Mouse (Mus musculus) embryonic facial prominence, embryonic 14.5 days (tissue): Measurements from ENCODE around the gene Glrx5. TPM values are rescaled to one million over a fixed set of nuclear protein-coding genes. Genes with fewer than 3 reads are reported as not detected.
A peak's percentile ranks its signal among the peaks of the same experiment; 100 is the strongest.

Source experiments
- ATAC-seq: fragments of 200-750 bp; cut with Nextera tagmentation; 2 replicates; pipeline ENCODE4 v1.8.0; 2017; ENCODE audit warnings: low read depth, moderate number of reproducible peaks, moderate TSS enrichment
- DNase-seq: peaks from one replicate; pipeline ENCODE4 v3.0.0-alpha.2; 2015; ENCODE audit warnings: low spot score
- H3K27ac ChIP-seq: fragments of 300-500 bp; sonication (generic); replicated peaks from 2 replicates; pipeline ENCODE4 v1.5.1; 2014; ENCODE audit warnings: low read depth, mild to moderate bottlenecking, low read length, moderate library complexity
- H3K27me3 ChIP-seq: fragments of 300-500 bp; sonication (generic); replicated peaks from 2 replicates; pipeline ENCODE4 v1.6.1; 2014; ENCODE audit warnings: low read length; ENCODE audit not compliant: control insufficient read depth, insufficient read depth
- H3K36me3 ChIP-seq: fragments of 300-500 bp; sonication (generic); 2 replicates; pipeline ENCODE4 v1.6.1; 2014; ENCODE audit warnings: low read length, mixed read lengths; ENCODE audit not compliant: control insufficient read depth, insufficient read depth
- H3K4me1 ChIP-seq: fragments of 300-500 bp; sonication (generic); 2 replicates; pipeline ENCODE4 v1.6.1; 2014; ENCODE audit warnings: antibody characterized with exemption, low read length; ENCODE audit not compliant: control insufficient read depth, insufficient read depth
- H3K4me2 ChIP-seq: fragments of 300-500 bp; sonication (generic); 2 replicates; pipeline ENCODE4 v1.6.1; 2014; ENCODE audit warnings: low read depth, mild to moderate bottlenecking, low read length, moderate library complexity, mixed read lengths
- H3K4me3 ChIP-seq: fragments of 300-500 bp; sonication (generic); 2 replicates; pipeline ENCODE4 v1.5.1; 2014; ENCODE audit warnings: low read depth, mild to moderate bottlenecking, low read length
- H3K9ac ChIP-seq: fragments of 300-500 bp; sonication (generic); 2 replicates; pipeline ENCODE4 v1.6.1; 2014; ENCODE audit warnings: low read depth, mild to moderate bottlenecking, low read length, moderate library complexity, mixed read lengths
- H3K9me3 ChIP-seq: fragments of 300-500 bp; sonication (generic); 2 replicates; pipeline ENCODE4 v1.6.1; 2016; ENCODE audit warnings: low read length; ENCODE audit not compliant: control insufficient read depth
- WGBS: fragments of 180-500 bp; shearing (Covaris S2); extraction: QIAGEN DNeasy Blood & Tissue Kit; methylation state at CpG from one replicate; pipeline ENCODE4 v1.1.7; 2014; 5-methylcytosine and 5-hydroxymethylcytosine counted together
- polyA plus RNA-seq: library from polyadenylated mRNA; unstranded; fragments of >200 nt; fragmentation: Nextera tagmentation; extraction: Ambion mirVana; gene quantifications from 2 replicates; pipeline ENCODE4 v1.2.1, GENCODE M21; 2014

Gene Glrx5
- polyA plus RNA-seq, 1 experiment from 2014 or later, result 183 TPM

GRCm38 (mm10) chr12:104992838-104993237 is 39.6 kb upstream of the Glrx5 start:
- Histone ChIP-seq H3K4me2 (no peak overlapping the region), H3K9me3 (no peaks in the 10 kb centered on the region), H3K9ac (no peak overlapping the region), H3K27me3 (no peaks in the 10 kb centered on the region), H3K27ac (no peak overlapping the region), H3K36me3 (no peaks in the 10 kb centered on the region), H3K4me3 (no peak overlapping the region), H3K4me1 (no peaks in the 10 kb centered on the region)
- ATAC-seq, result peak; percentile 42; the same call in 1 of the 2 replicates
- 62% methylated on average over 8 of the region's 8 CpGs for WGBS
- peak; percentile 71 for DNase-seq

- no peaks in the 10 kb centered on the region for H3K9me3 ChIP-seq
- H3K27me3 ChIP-seq, result no peaks in the 10 kb centered on the region
- H3K36me3 ChIP-seq, result no peaks in the 10 kb centered on the region
- 84% methylated on average over 12 of the region's 12 CpGs for WGBS
- DNase-seq (no peak), ATAC-seq (no peak)
- no peak overlapping the region for H3K4me3 ChIP-seq
- H3K9ac ChIP-seq, result no peak overlapping the region
- no peak overlapping the region for H3K27ac ChIP-seq
- H3K4me2 ChIP-seq, result no peak overlapping the region
- no peaks in the 10 kb centered on the region for H3K4me1 ChIP-seq
These were observed 37.1 kb upstream of the Glrx5 start for GRCm38 (mm10) chr12:104995259-104995876.

DNA sequence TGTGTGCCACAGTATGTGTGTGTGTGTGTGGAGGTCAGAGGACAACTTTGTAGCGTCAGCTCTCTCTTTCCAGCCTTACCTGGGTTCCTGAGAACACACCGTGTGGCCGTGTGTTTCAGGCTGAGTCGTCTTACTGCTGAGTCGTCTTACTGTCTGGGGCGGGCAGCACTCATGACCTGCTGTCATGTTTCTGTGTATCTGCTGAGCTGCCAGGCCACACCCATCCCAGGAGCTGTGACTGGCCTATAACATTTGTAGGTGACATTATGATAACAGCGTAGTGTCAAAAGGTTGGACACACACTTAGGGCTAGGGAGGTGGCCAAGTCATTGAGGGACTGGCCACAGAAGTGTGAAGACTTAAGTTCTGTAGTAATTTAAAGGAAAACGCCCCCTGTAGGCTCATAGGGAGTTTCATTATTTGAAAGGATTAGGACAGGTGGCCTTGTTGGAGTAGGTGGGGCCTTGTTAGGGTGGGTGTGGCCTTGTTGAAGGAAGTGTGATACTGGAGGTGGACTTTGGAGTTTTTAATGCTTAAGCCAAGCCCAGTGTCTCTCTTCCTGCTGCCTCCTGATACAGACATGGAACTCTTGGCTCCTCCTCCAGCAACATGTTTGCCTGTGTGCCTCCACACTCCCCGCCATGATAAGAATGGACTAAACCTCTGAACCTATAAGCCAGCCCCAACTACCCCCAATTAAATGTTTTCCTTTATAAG is 36.3 kb upstream of the Glrx5 start:
- DNase-seq, result no peak
- no peaks in the 10 kb centered on the region for H3K9me3 ChIP-seq
- no peak overlapping the region for H3K27ac ChIP-seq
- no peak overlapping the region for H3K4me3 ChIP-seq
- no peaks in the 10 kb centered on the region for H3K4me1 ChIP-seq
- H3K4me2 ChIP-seq, result no peak overlapping the region
- 90% methylated on average over 9 of the region's 9 CpGs for WGBS
- no peak overlapping the region for H3K9ac ChIP-seq
- no peaks in the 10 kb centered on the region for H3K36me3 ChIP-seq
- no peaks in the 10 kb centered on the region for H3K27me3 ChIP-seq
- ATAC-seq, result no peak

GRCm38 (mm10) chr12:104997159-104997558 is 35.3 kb upstream of the Glrx5 start:
- Histone ChIP-seq H3K36me3 (no peaks in the 10 kb centered on the region), H3K27me3 (no peaks in the 10 kb centered on the region), H3K4me2 (no peak overlapping the region), H3K27ac (no peak overlapping the region), H3K9ac (no peak overlapping the region), H3K9me3 (no peaks in the 10 kb centered on the region), H3K4me1 (no peaks in the 10 kb centered on the region), H3K4me3 (no peak overlapping the region)
- 80% methylated on average over 10 of the region's 10 CpGs for WGBS
- DNase-seq (no peak), ATAC-seq (no peak)

GRCm38 (mm10) chr12:104997641-104998293 is 34.7 kb upstream of the Glrx5 start:
- H3K27ac ChIP-seq, result no peak overlapping the region
- ATAC-seq, result no peak
- H3K36me3 ChIP-seq, result no peaks in the 10 kb centered on the region
- H3K4me2 ChIP-seq, result no peak overlapping the region
- H3K9ac ChIP-seq, result no peak overlapping the region
- 74% methylated on average over 10 of the region's 10 CpGs for WGBS
- no peaks in the 10 kb centered on the region for H3K9me3 ChIP-seq
- H3K27me3 ChIP-seq, result no peaks in the 10 kb centered on the region
- DNase-seq, result no peak
- no peak overlapping the region for H3K4me3 ChIP-seq
- peaks cover 3% of the 10 kb centered on the region; the same call in 1 of the 2 replicates for H3K4me1 ChIP-seq

DNA sequence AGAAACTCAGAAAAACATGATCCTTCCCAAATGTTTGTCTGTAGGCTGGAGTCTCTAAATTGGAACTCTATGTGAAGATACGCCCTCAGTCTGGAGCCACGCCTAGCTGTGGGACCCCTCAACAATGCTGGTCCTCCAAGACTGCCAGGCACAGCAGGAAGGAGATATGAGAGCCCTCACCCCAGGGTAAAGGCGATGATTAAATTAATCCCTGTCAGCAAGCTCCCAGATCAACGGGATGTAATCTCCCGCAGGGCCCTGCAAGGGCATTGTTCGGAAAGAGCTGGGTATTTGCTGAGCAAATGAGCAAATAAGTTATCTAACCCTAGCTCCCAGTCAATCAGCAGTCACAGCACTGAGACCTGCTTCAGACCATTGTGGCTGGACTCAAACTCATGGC is 33.9 kb upstream of the Glrx5 start:
- DNase-seq, result no peak
- WGBS, result 74% methylated on average over 6 of the region's 6 CpGs

GRCm38 (mm10) chr12:104999171-104999570 is 33.3 kb upstream of the Glrx5 start:
- H3K9ac ChIP-seq, result no peak overlapping the region
- no peak overlapping the region for H3K4me3 ChIP-seq
- no peaks in the 10 kb centered on the region for H3K27me3 ChIP-seq
- H3K9me3 ChIP-seq, result no peaks in the 10 kb centered on the region
- no peak overlapping the region for H3K4me2 ChIP-seq
- ATAC-seq (peak; percentile 13; the same call in 1 of the 2 replicates), DNase-seq (no peak)
- H3K4me1 ChIP-seq, result peaks cover 12% of the 10 kb centered on the region
- 54% methylated on average over 8 of the region's 8 CpGs for WGBS
- no peaks in the 10 kb centered on the region for H3K36me3 ChIP-seq
- H3K27ac ChIP-seq, result no peak overlapping the region

More for the DNA sequence above, 33.9 kb upstream of the Glrx5 start:
- H3K4me3 ChIP-seq, result no peak overlapping the region
- H3K27ac ChIP-seq, result no peak overlapping the region
- H3K36me3 ChIP-seq, result no peaks in the 10 kb centered on the region
- H3K4me2 ChIP-seq, result no peak overlapping the region
- ATAC-seq, result no peak
- H3K9me3 ChIP-seq, result no peaks in the 10 kb centered on the region
- H3K27me3 ChIP-seq, result no peaks in the 10 kb centered on the region
- H3K4me1 ChIP-seq, result peaks cover 10% of the 10 kb centered on the region
- H3K9ac ChIP-seq, result no peak overlapping the region

DNA sequence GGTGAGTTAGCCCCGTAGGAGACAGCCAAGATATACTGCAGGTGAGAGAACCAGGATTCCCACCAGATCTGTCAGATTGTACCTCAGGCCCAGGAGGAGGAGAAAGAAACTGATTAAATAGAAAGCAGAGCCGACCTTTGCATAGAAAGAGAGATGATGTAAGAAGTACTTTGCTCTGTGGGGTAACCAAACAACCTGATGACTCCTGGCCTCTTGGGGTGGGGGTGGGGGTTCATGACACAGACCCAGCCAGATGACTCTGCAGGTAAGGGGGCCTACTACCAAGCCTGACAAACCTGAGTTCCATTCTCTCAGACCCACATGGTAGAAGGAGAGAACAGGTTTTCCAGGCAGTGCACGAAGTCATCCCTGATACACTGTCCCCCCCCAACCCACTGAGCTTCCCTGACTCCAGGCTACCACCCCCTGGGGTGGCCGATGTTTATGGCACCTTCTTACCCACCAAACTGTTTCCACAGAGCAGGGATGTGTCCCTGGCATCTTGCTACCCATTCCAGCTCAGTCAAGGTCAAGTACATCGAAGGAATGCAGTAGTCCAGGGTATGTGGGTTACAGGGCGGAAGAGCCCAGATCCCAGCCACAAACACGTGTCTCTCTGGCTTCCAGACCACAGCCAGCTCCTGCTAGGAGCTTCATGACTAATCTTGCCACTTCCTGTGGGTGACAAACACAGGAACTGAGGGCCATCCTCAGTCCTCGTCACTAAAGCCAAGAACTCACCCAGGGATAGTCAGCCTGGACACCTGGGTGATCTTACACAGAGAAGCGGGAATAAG is 31.8 kb upstream of the Glrx5 start:
- no peak for ATAC-seq
- DNase-seq, result peak; percentile 48
- Histone ChIP-seq H3K9me3 (no peaks in the 10 kb centered on the region), H3K4me2 (no peak overlapping the region), H3K9ac (no peak overlapping the region), H3K36me3 (no peaks in the 10 kb centered on the region), H3K27me3 (no peaks in the 10 kb centered on the region), H3K27ac (no peak overlapping the region), H3K4me3 (no peak overlapping the region), H3K4me1 (peaks cover 12% of the 10 kb centered on the region)
- 72% methylated on average over 9 of the region's 9 CpGs for WGBS
